ENCODE assay signal across 24 mouse cellular contexts in genomic region chr19:38134806-38135205, GRCm38 (mm10). TPM values are rescaled to one million over a fixed set of nuclear protein-coding genes. Genes with fewer than 3 reads are reported as not detected.
DNase-seq lines count a peak whose midpoint lies in the region; ATAC-seq lines count a peak whose summit lies in the region.
"Had no signal": no experiment of that assay in that cellular context is flagged by ENCODE, and none has a peak within 500 bp of the region (broad histone marks: within the 10 kb centered on the region; RNA-seq: fewer than 3 reads in every experiment).

No protein-coding gene starts in this region.

- peak; percentile 29; the same call in 1 of the 2 replicates for ATAC-seq in common myeloid progenitor, adult 5-6 weeks (replicated peaks; ENCODE audit: low read depth, poor library complexity, severe bottlenecking)
- ATAC-seq in liver, embryonic 13.5 days (ENCODE audit: low read depth), result 0 out of 2 replicates have a peak, but pooled peaks have one; percentile 7
- peak; percentile 30 for ATAC-seq in megakaryocyte, adult 5-6 weeks (ENCODE audit: poor library complexity, severe bottlenecking)
- ATAC-seq in cerebellum, adult (ENCODE audit: insufficient number of reproducible peaks, low FRiP score, low TSS enrichment), result no peak
- ATAC-seq in kidney, embryonic 14.5 days (ENCODE audit: low FRiP score, low TSS enrichment), result no peak
- ATAC-seq: forebrain, embryonic 13.5 days; forebrain, postnatal 0 days had no signal

- H3K27ac ChIP-seq in liver, embryonic 13.5 days, result peak overlapping the region; percentile 61; the same call in 1 of the 2 replicates
- H3K27ac ChIP-seq in kidney, embryonic 14.5 days (ENCODE audit: low read depth, low read length), result no peak overlapping the region
- H3K27ac ChIP-seq: embryonic facial prominence, embryonic 10.5 days; forebrain, embryonic 13.5 days; gastrocnemius, adult 2 months; hindbrain, embryonic 15.5 days had no signal

- H3K4me1 ChIP-seq in liver, embryonic 13.5 days (replicated peaks), result peaks cover 13% of the 10 kb centered on the region
- no peaks in the 10 kb centered on the region for H3K4me1 ChIP-seq in kidney, embryonic 14.5 days (ENCODE audit: control insufficient read depth, insufficient read depth, low read length)
- H3K4me1 ChIP-seq: forebrain, embryonic 13.5 days; hindbrain, embryonic 15.5 days had no signal

- no peak overlapping the region for H3K9ac ChIP-seq in liver, embryonic 13.5 days
- H3K9ac ChIP-seq in kidney, embryonic 14.5 days (ENCODE audit: low read depth, low read length), result no peak overlapping the region
- H3K9ac ChIP-seq: forebrain, embryonic 13.5 days; forebrain, postnatal 0 days; heart, embryonic 12.5 days; hindbrain, embryonic 15.5 days had no signal

- DNase-seq in 416B (ENCODE audit: low read depth), result peak; percentile 56
- no peak for DNase-seq in liver, embryonic 13.5 days
- no peak for DNase-seq in gastrocnemius, adult 18-20 months (ENCODE audit: low spot score)
- DNase-seq: adrenal gland, adult 8-10 months; cerebellum, adult 11-12 months; cerebellum, adult 9-10 months; cerebellum, postnatal 36 days; forebrain, postnatal 0 days; gastrocnemius, adult 2 months; gastrocnemius, postnatal 36 days had no signal

- no peak overlapping the region for H3K4me3 ChIP-seq in liver, embryonic 13.5 days (replicated peaks)
- H3K4me3 ChIP-seq in kidney, embryonic 14.5 days (ENCODE audit: low read length), result no peak overlapping the region
- H3K4me3 ChIP-seq: embryonic facial prominence, embryonic 10.5 days; forebrain, embryonic 13.5 days; gastrocnemius, adult 2 months; heart, embryonic 12.5 days; hindbrain, embryonic 15.5 days had no signal

- H3K36me3 ChIP-seq in liver, embryonic 13.5 days, result no peaks in the 10 kb centered on the region
- no peaks in the 10 kb centered on the region for H3K36me3 ChIP-seq in kidney, embryonic 14.5 days (ENCODE audit: control insufficient read depth, insufficient read depth, low read length)
- H3K36me3 ChIP-seq: embryonic facial prominence, embryonic 10.5 days; G1E; heart, embryonic 12.5 days; hindbrain, embryonic 15.5 days had no signal

- WGBS in liver, embryonic 13.5 days (ENCODE audit: insufficient replicate concordance), result 49% methylated on average over 6 of the region's 6 CpGs
- WGBS in kidney, embryonic 14.5 days, result 93% methylated on average over 6 of the region's 6 CpGs

- H3K4me2 ChIP-seq in liver, embryonic 13.5 days, result no peak overlapping the region
- H3K4me2 ChIP-seq in kidney, embryonic 14.5 days (replicated peaks; ENCODE audit: low read depth, low read length), result no peak overlapping the region
- H3K4me2 ChIP-seq: forebrain, embryonic 13.5 days; hindbrain, embryonic 15.5 days had no signal

- no peaks in the 10 kb centered on the region for H3K27me3 ChIP-seq in liver, embryonic 13.5 days
- H3K27me3 ChIP-seq in kidney, embryonic 14.5 days (ENCODE audit: control insufficient read depth, insufficient read depth, low read length), result no peaks in the 10 kb centered on the region
- H3K27me3 ChIP-seq: forebrain, embryonic 13.5 days; heart, embryonic 12.5 days; hindbrain, embryonic 15.5 days had no signal

- no peaks in the 10 kb centered on the region for H3K9me3 ChIP-seq in liver, embryonic 13.5 days (replicated peaks)
- H3K9me3 ChIP-seq in kidney, embryonic 14.5 days (ENCODE audit: control insufficient read depth, low read length), result no peaks in the 10 kb centered on the region
- H3K9me3 ChIP-seq: embryonic facial prominence, embryonic 10.5 days; forebrain, embryonic 13.5 days; G1E; heart, embryonic 12.5 days; hindbrain, embryonic 15.5 days had no signal

RNA-seq across cellular contexts. Expression of gene Pde6c, which starts 2.2 kb away (rescaled TPM):
- total RNA-seq in common myeloid progenitor, adult 5-6 weeks (2017), result not detected in 2 replicates
- polyA plus RNA-seq in liver, embryonic 13.5 days (2015; fragmentation: Nextera tagmentation; extraction: Ambion mirVana), result 4.0 and 4.9 TPM in 2 replicates
- not detected in 2 replicates for total RNA-seq in megakaryocyte, adult 5-6 weeks (2015)
- total RNA-seq in megakaryocyte, adult 5-6 weeks (2017), result not detected in 2 replicates
- total RNA-seq in gastrocnemius, adult 18-20 months (2021), result not detected
- not detected in 2 replicates for polyA plus RNA-seq in kidney, embryonic 14.5 days (2014; fragmentation: Nextera tagmentation; extraction: Ambion mirVana)
- total RNA-seq: adrenal gland, adult 8-10 months; forebrain, postnatal 0 days; G1E; gastrocnemius, adult 2 months; gastrocnemius, postnatal 36 days; heart, adult 8-10 months; heart, postnatal 25 days had no signal
- polyA plus RNA-seq: embryonic facial prominence, embryonic 10.5 days; embryonic facial prominence, embryonic 14.5 days; forebrain, embryonic 13.5 days; G1E; heart, embryonic 12.5 days; heart, embryonic 16.5 days; hindbrain, embryonic 11.5 days had no signal

RNA-seq across cellular contexts. Expression of gene Rbp4, which starts 9.7 kb away (rescaled TPM):
- not detected in 2 replicates for total RNA-seq in common myeloid progenitor, adult 5-6 weeks (2017)
- polyA plus RNA-seq in liver, embryonic 13.5 days (2015; fragmentation: Nextera tagmentation; extraction: Ambion mirVana), result 1,559 and 1,745 TPM in 2 replicates
- total RNA-seq in megakaryocyte, adult 5-6 weeks (2015), result not detected in 2 replicates
- total RNA-seq in megakaryocyte, adult 5-6 weeks (2017), result not detected in 2 replicates
- total RNA-seq in gastrocnemius, adult 18-20 months (2021), result 1 to 10 TPM; 1.2 to 5.1 TPM
- 1.5 and 2.0 TPM in 2 replicates for polyA plus RNA-seq in kidney, embryonic 14.5 days (2014; fragmentation: Nextera tagmentation; extraction: Ambion mirVana)
- total RNA-seq: G1E had no signal
- polyA plus RNA-seq: G1E had no signal

RNA-seq across cellular contexts. Expression of gene Ffar4, which starts 37.9 kb away (rescaled TPM):
- total RNA-seq in common myeloid progenitor, adult 5-6 weeks (2017), result 0.23 and 1.2 TPM in 2 replicates
- 0.12 and 0.17 TPM in 2 replicates for polyA plus RNA-seq in liver, embryonic 13.5 days (2015; fragmentation: Nextera tagmentation; extraction: Ambion mirVana)
- 0.23 and 0.96 TPM in 2 replicates for total RNA-seq in megakaryocyte, adult 5-6 weeks (2015)
- 0.73 and 0.81 TPM in 2 replicates for total RNA-seq in megakaryocyte, adult 5-6 weeks (2017)
- total RNA-seq in gastrocnemius, adult 18-20 months (2021), result not detected
- polyA plus RNA-seq in kidney, embryonic 14.5 days (2014; fragmentation: Nextera tagmentation; extraction: Ambion mirVana), result 1.0 and 1.1 TPM in 2 replicates
- total RNA-seq: G1E; gastrocnemius, adult 2 months; gastrocnemius, postnatal 36 days; heart, adult 8-10 months had no signal
- polyA plus RNA-seq: embryonic facial prominence, embryonic 10.5 days; forebrain, embryonic 13.5 days; G1E; heart, embryonic 12.5 days; hindbrain, embryonic 11.5 days had no signal

Comparison
In these comparisons a context has a peak if more than half of its experiments do, and no peak if none do; other contexts are left out.
1. ATAC-seq: peak in common myeloid progenitor, adult 5-6 weeks (single experiment), liver, embryonic 13.5 days (single experiment) and megakaryocyte, adult 5-6 weeks (single experiment); none in cerebellum, adult (single experiment) and kidney, embryonic 14.5 days (single experiment).